Mouse (Mus musculus): ENCODE measurements around the gene Slc22a14. TPM values are rescaled to one million over a fixed set of nuclear protein-coding genes. Genes with fewer than 3 reads are reported as not detected.
A peak's percentile ranks its signal among the peaks of the same experiment; 100 is the strongest.
"Not testable (repeated sequence)": the region's sequence is repeated elsewhere in the genome, so short reads cannot be mapped to it uniquely, and the experiment has no call there.

The Slc22a14 gene
- 0.19 TPM in 1 of 2 replicates, not detected in the other for total RNA-seq (2021)
- long read RNA-seq, experiment 1, partial matches to known transcripts, result 0 of 2 reads
- long read RNA-seq, experiment 1, other reads (novel, unspliced or antisense), result 2 of 2 reads
- long read RNA-seq, experiment 2, partial matches to known transcripts, result 0 of 1 reads
- long read RNA-seq, experiment 2, other reads (novel, unspliced or antisense), result 1 of 1 reads

GRCm38 (mm10) chr9:119365284-119365683, at the start of gene Slc22a14:
Gene Slc22a14 (minus strand): TSS chr9:119365553.
- DNase-seq, result no peak

GRCm38 (mm10) chr9:119409864-119410263, 44.5 kb upstream of the Slc22a14 start:
- DNase-seq, result no peak

GRCm38 (mm10) chr9:119408898-119409664, 43.7 kb upstream of the Slc22a14 start:
- no peak for DNase-seq

- peak; percentile 46 for DNase-seq
These were observed 42.5 kb upstream of the Slc22a14 start for GRCm38 (mm10) chr9:119407884-119408283.

- DNase-seq, result no peak
These were observed 38.7 kb upstream of the Slc22a14 start for GRCm38 (mm10) chr9:119404090-119404489.

- DNase-seq, result peak; percentile 70
These were observed 37.9 kb upstream of the Slc22a14 start for GRCm38 (mm10) chr9:119403236-119403641.

- peak; percentile 63 for DNase-seq
These were observed 37.2 kb upstream of the Slc22a14 start for GRCm38 (mm10) chr9:119402253-119403235.

- DNase-seq, result peak; percentile 98
These were observed 36.5 kb upstream of the Slc22a14 start, which contains the start of gene Acvr2b for GRCm38 (mm10) chr9:119401801-119402214. Gene Acvr2b (plus strand): TSS chr9:119402118.

- peak; percentile 25 for DNase-seq
These were observed 36.0 kb upstream of the Slc22a14 start for GRCm38 (mm10) chr9:119401351-119401750.

GRCm38 (mm10) chr9:119394808-119395207, 29.5 kb upstream of the Slc22a14 start:
- DNase-seq, result no peak

- DNase-seq, result no peak
These were observed 24.9 kb upstream of the Slc22a14 start for GRCm38 (mm10) chr9:119390214-119390613.

- peak; percentile 60 for DNase-seq
These were observed 23.6 kb upstream of the Slc22a14 start for GRCm38 (mm10) chr9:119388956-119389355.

GRCm38 (mm10) chr9:119382603-119383002, 17.2 kb upstream of the Slc22a14 start:
- DNase-seq, result no peak

GRCm38 (mm10) chr9:119378231-119378630, 12.9 kb upstream of the Slc22a14 start:
- DNase-seq, result no peak

- no peak for DNase-seq
These were observed 10.2 kb upstream of the Slc22a14 start for GRCm38 (mm10) chr9:119375556-119375955.

- no peak for DNase-seq
These were observed 9.7 kb upstream of the Slc22a14 start for GRCm38 (mm10) chr9:119375008-119375407.

- no peak for DNase-seq
These were observed 5.9 kb upstream of the Slc22a14 start for GRCm38 (mm10) chr9:119371251-119371650.

- not testable (repeated sequence) for DNase-seq
These were observed 5.4 kb upstream of the Slc22a14 start for GRCm38 (mm10) chr9:119370770-119371169.

- DNase-seq, result no peak
These were observed 3.0 kb upstream of the Slc22a14 start for GRCm38 (mm10) chr9:119368367-119368766.

- no peak for DNase-seq
These were observed 2.1 kb downstream of the Slc22a14 start for GRCm38 (mm10) chr9:119363229-119363628.

- DNase-seq, result no peak
These were observed 3.9 kb downstream of the Slc22a14 start for GRCm38 (mm10) chr9:119361416-119361815.

GRCm38 (mm10) chr9:119358058-119358429, 7.3 kb downstream of the Slc22a14 start:
- DNase-seq, result no peak

Data from adrenal gland, postnatal 14 days (tissue).